Mouse (Mus musculus): ENCODE data around the gene 1110004F10Rik.

GRCm38 (mm10) chr7:116124057-116124456 is 84.9 kb downstream of the 1110004F10Rik start:
- no peak for TF ChIP-seq CTCF (IDR thresholded peaks at IDR 0.05; ENCODE audit: borderline replicate concordance, insufficient read depth, low read depth, low read length)
- no peak for TF ChIP-seq POLR2A (IDR thresholded peaks at IDR 0.05; ENCODE audit: borderline replicate concordance, insufficient read depth, low read length)
